Mouse (Mus musculus) heart, postnatal 0 days (tissue): ENCODE results near the gene Crybb1.

Source experiments
- CTCF ChIP-seq: IDR thresholded peaks from 2 replicates; pipeline ENCODE4 v1.5.1; 2016; ENCODE audit warnings: antibody characterized with exemption, control low read depth, low read depth
- EP300 ChIP-seq: IDR thresholded peaks from 2 replicates; pipeline ENCODE4 v1.6.1; 2016; ENCODE audit warnings: antibody characterized with exemption, low read depth

DNA sequence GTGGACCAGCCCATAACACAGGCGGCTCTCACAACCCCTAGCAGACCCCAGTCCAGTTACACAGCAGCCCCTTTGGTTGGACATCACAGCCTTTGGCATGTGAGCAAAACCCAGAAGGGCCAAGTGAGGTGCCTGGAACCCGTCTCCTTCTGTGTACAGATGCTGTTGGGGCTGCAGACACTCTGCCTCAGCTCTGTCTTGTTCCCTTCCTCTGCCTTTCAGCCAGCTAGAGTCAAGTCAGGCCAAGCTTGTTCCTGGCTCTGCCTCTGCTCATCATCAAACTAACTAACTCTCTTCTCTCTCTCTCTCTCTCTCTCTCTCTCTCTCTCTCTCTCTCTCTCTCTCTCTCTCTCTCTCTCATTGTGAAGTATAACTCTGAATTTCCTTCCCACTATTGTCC lies 19.0 kb upstream of the Crybb1 start:
- TF ChIP-seq CTCF (no peak), EP300 (no peak)
